Mouse (Mus musculus) hindbrain, embryonic 10.5 days (tissue): ENCODE measurements at regions not wholly inside any gene's neighbourhood (a gene's known extent, or its start where the extent isn't known, plus 50 kb on each side); places are given as distances from the start of the nearest gene placed in this dataset.
A peak's percentile ranks its signal among the peaks of the same experiment; 100 is the strongest.

Experiments used
- DNase-seq: peaks from one replicate; pipeline ENCODE4 v3.0.0-alpha.2; 2017; ENCODE audit warnings: low spot score
- H3K27ac ChIP-seq: fragments of 300-500 bp; sonication (generic); 2 replicates; pipeline ENCODE4 v1.5.1; 2016; ENCODE audit warnings: mild to moderate bottlenecking, moderate library complexity
- H3K27me3 ChIP-seq: fragments of 300-500 bp; sonication (generic); 2 replicates; pipeline ENCODE4 v1.6.1; 2016; ENCODE audit warnings: mild to moderate bottlenecking; ENCODE audit not compliant: poor library complexity, insufficient read depth, severe bottlenecking
- H3K36me3 ChIP-seq: fragments of 300-500 bp; sonication (generic); 2 replicates; pipeline ENCODE4 v1.6.1; 2016; ENCODE audit warnings: mild to moderate bottlenecking, moderate library complexity
- H3K4me1 ChIP-seq: fragments of 300-500 bp; sonication (generic); replicated peaks from 2 replicates; pipeline ENCODE4 v1.6.1; 2016; ENCODE audit warnings: mild to moderate bottlenecking
- H3K4me3 ChIP-seq: fragments of 300-500 bp; sonication (generic); 2 replicates; pipeline ENCODE4 v1.5.1; 2016; ENCODE audit warnings: mild to moderate bottlenecking, moderate library complexity
- H3K9me3 ChIP-seq: fragments of 300-500 bp; sonication (generic); 2 replicates; pipeline ENCODE4 v1.6.1; 2016; ENCODE audit warnings: mild to moderate bottlenecking, moderate library complexity
- WGBS: fragments of 180-500 bp; shearing (Covaris S2); methylation state at CpG from one replicate; pipeline ENCODE4 v1.1.7; 2016; 5-methylcytosine and 5-hydroxymethylcytosine counted together

GRCm38 (mm10) chr14:120154413-120154812, 112.2 kb upstream of the Oxgr1 start:
- Histone ChIP-seq H3K27ac (peak overlapping the region; percentile 53), H3K9me3 (no peaks in the 10 kb centered on the region), H3K27me3 (peaks cover 17% of the 10 kb centered on the region), H3K4me1 (peaks cover 26% of the 10 kb centered on the region), H3K4me3 (peak overlapping the region; percentile 13; the same call in 1 of the 2 replicates), H3K36me3 (no peaks in the 10 kb centered on the region)
- DNase-seq = no peak
- WGBS = 30% methylated on average over 7 of the region's 7 CpGs

GRCm38 (mm10) chr14:120164184-120164583, 111.3 kb upstream of the Mbnl2 start:
- DNase-seq = no peak
- 66% methylated on average over 2 of the region's 2 CpGs for WGBS
- H3K4me3 ChIP-seq = no peak overlapping the region
- H3K36me3 ChIP-seq = no peaks in the 10 kb centered on the region
- H3K9me3 ChIP-seq = no peaks in the 10 kb centered on the region
- no peaks in the 10 kb centered on the region for H3K4me1 ChIP-seq
- no peak overlapping the region for H3K27ac ChIP-seq
- no peaks in the 10 kb centered on the region for H3K27me3 ChIP-seq

DNA sequence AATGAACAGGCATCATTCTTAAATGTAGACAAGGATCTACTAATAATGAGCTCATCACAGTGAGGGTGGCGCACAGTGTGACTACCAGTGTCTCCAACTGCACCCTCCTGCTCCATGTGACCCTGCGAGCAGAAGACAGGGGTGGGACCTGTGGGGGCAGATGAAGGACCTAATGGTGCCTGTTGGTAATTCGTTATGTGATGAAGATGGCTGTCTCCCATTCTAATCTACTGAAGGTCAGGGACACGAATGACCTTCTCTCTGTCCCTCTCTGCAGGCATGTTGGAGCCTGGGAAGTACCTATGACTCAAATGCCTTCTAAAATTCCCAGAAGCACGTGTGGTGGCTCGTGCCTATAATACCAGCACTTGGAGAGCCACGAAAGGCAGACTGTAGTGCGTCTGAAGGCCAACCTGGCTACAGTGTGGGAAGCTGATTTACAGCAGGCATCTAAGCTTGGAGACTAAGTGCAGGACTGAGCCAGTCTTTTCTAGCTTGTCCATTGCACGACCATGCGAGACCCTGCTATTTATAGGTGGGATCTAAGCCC, 109.9 kb upstream of the Mbnl2 start:
- H3K4me1 ChIP-seq = no peaks in the 10 kb centered on the region
- H3K27ac ChIP-seq = no peak overlapping the region
- no peak for DNase-seq
- no peaks in the 10 kb centered on the region for H3K27me3 ChIP-seq
- H3K4me3 ChIP-seq = no peak overlapping the region
- no peaks in the 10 kb centered on the region for H3K36me3 ChIP-seq
- WGBS = 89% methylated on average over 10 of the region's 10 CpGs
- H3K9me3 ChIP-seq = no peaks in the 10 kb centered on the region

GRCm38 (mm10) chr14:120170733-120171132, 104.7 kb upstream of the Mbnl2 start:
- Histone ChIP-seq H3K27ac (no peak overlapping the region), H3K36me3 (no peaks in the 10 kb centered on the region), H3K4me3 (no peak overlapping the region), H3K27me3 (no peaks in the 10 kb centered on the region), H3K9me3 (no peaks in the 10 kb centered on the region), H3K4me1 (no peaks in the 10 kb centered on the region)
- no peak for DNase-seq
- WGBS = 90% methylated on average over 7 of the region's 7 CpGs

GRCm38 (mm10) chr14:120172058-120172457, 103.4 kb upstream of the Mbnl2 start:
- no peaks in the 10 kb centered on the region for H3K36me3 ChIP-seq
- no peak overlapping the region for H3K27ac ChIP-seq
- no peaks in the 10 kb centered on the region for H3K9me3 ChIP-seq
- H3K27me3 ChIP-seq = no peaks in the 10 kb centered on the region
- H3K4me1 ChIP-seq = no peaks in the 10 kb centered on the region
- no peak for DNase-seq
- 89% methylated on average over 4 of the region's 4 CpGs for WGBS
- no peak overlapping the region for H3K4me3 ChIP-seq

DNA sequence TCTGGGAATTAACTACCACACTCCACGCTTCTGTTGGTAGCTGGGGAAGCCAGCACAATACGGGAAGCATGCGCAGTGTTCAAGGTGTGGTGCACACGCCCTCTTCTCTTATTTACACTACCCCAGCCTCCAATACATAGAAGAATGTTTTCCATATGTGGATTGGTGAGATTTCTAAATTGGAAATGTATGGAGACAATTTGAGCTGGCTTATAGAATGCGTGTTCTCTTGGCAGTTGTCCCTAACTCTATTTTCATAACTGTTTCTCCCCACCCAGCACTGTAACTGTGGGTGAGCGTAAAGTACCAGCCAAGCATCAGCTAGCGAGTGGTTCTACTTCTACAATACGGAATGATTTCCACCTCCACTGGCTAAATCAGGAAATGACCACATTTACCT, 102.6 kb upstream of the Mbnl2 start:
- WGBS = 92% methylated on average over 8 of the region's 8 CpGs
- no peaks in the 10 kb centered on the region for H3K27me3 ChIP-seq
- H3K9me3 ChIP-seq = no peaks in the 10 kb centered on the region
- no peak overlapping the region for H3K27ac ChIP-seq
- H3K4me3 ChIP-seq = no peak overlapping the region
- DNase-seq = no peak
- no peaks in the 10 kb centered on the region for H3K36me3 ChIP-seq
- no peaks in the 10 kb centered on the region for H3K4me1 ChIP-seq

GRCm38 (mm10) chr14:120174615-120175014, 100.9 kb upstream of the Mbnl2 start:
- Histone ChIP-seq H3K4me1 (no peaks in the 10 kb centered on the region), H3K27me3 (no peaks in the 10 kb centered on the region), H3K9me3 (no peaks in the 10 kb centered on the region), H3K27ac (no peak overlapping the region), H3K4me3 (no peak overlapping the region), H3K36me3 (no peaks in the 10 kb centered on the region)
- DNase-seq = no peak
- WGBS = 85% methylated on average over 5 of the region's 5 CpGs

GRCm38 (mm10) chr14:120195218-120195617, 80.3 kb upstream of the Mbnl2 start:
- H3K4me1 ChIP-seq = no peaks in the 10 kb centered on the region
- WGBS = 59% methylated on average over 1 of the region's 1 CpGs
- H3K36me3 ChIP-seq = no peaks in the 10 kb centered on the region
- no peak overlapping the region for H3K4me3 ChIP-seq
- H3K27ac ChIP-seq = no peak overlapping the region
- no peaks in the 10 kb centered on the region for H3K9me3 ChIP-seq
- no peak for DNase-seq
- no peaks in the 10 kb centered on the region for H3K27me3 ChIP-seq

DNA sequence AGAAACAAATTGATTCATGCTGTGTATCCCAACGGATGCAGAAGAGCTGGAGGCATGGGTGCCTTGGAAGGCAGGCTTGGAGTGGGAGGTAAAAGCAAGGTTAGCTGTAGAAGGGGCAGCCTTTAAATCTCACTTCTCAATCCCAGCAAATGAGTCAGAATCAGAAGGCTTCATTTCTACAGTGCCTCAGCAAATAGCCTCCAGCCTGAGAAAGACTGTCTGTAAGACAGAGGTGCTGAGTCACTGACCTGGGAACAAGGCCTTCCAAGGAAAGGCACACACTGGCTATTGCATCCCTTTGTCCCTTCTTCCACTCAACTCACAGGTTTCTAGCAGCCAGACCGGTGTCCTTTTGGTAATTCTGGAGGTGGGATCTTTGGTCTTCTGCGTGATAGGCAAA, 63.7 kb upstream of the Mbnl2 start:
- 0 out of 2 replicates have a peak, but pooled peaks cover 4% of the 10 kb centered on the region for H3K4me1 ChIP-seq
- no peak for DNase-seq
- no peaks in the 10 kb centered on the region for H3K27me3 ChIP-seq
- H3K4me3 ChIP-seq = no peak overlapping the region
- no peak overlapping the region for H3K27ac ChIP-seq
- 81% methylated on average over 3 of the region's 3 CpGs for WGBS
- no peaks in the 10 kb centered on the region for H3K9me3 ChIP-seq
- H3K36me3 ChIP-seq = no peaks in the 10 kb centered on the region

DNA sequence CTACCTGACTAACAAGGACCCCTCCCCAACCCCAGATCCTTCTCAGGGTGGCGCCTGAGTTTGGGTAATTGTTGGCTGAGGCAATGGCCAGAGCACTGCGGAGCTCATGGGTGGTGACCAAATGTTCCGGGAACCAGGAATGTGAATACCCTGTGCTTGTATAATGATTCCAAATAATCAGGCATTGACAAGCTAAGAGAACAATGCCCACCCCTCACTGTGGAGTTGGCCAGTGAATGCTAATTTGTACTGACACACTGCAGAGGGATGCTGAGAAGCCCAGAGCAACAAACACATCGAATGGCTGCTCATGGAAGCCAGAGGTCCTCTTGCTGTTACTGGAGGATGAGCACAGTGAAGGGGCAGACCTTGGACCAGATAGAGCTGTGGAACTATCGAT, 62.8 kb upstream of the Mbnl2 start:
- H3K4me1 ChIP-seq = 0 out of 2 replicates have a peak, but pooled peaks cover 4% of the 10 kb centered on the region
- H3K27ac ChIP-seq = no peak overlapping the region
- no peaks in the 10 kb centered on the region for H3K36me3 ChIP-seq
- no peak overlapping the region for H3K4me3 ChIP-seq
- H3K27me3 ChIP-seq = no peaks in the 10 kb centered on the region
- H3K9me3 ChIP-seq = no peaks in the 10 kb centered on the region
- DNase-seq = no peak
- WGBS = 67% methylated on average over 5 of the region's 5 CpGs

- WGBS = 89% methylated on average over 4 of the region's 4 CpGs
- H3K4me3 ChIP-seq = no peak overlapping the region
- H3K36me3 ChIP-seq = no peaks in the 10 kb centered on the region
- DNase-seq = no peak
- no peak overlapping the region for H3K27ac ChIP-seq
- no peaks in the 10 kb centered on the region for H3K9me3 ChIP-seq
- no peaks in the 10 kb centered on the region for H3K4me1 ChIP-seq
- no peaks in the 10 kb centered on the region for H3K27me3 ChIP-seq
These were observed 56.2 kb upstream of the Mbnl2 start for GRCm38 (mm10) chr14:120219224-120219623.

DNA sequence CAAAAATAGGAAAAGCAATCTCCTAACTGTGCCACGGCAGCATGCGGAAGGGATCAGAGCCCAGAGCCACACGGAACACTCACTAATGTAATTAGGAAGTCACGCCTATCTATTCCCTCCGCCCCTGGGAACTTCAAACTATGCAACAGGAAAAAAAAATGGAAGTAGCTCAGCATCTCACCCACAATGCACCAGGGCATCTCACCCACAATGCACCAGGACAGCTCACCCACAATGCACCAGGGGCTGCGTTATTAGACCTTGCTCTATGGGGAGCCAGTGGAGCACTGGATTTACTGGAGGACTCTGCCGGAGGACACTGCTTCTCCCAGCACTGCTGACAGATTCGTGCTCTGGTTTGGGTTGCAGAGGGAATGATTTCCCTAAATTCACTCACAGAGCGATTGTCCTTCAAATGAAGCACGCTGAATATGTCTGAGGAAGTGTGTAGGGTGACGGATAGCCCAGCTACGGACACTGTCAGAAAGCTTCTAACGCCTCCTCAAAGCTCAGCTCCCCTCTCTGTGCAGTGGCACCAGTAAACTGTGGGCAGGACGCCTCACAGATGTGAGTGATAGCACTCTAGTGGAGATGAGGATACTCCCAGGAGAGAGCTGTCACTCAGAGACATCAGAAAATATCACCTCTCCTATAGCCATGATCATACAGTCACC, 51.8 kb upstream of the Mbnl2 start:
- no peaks in the 10 kb centered on the region for H3K9me3 ChIP-seq
- DNase-seq = no peak
- no peak overlapping the region for H3K4me3 ChIP-seq
- H3K27ac ChIP-seq = no peak overlapping the region
- WGBS = 81% methylated on average over 14 of the region's 14 CpGs
- H3K36me3 ChIP-seq = no peaks in the 10 kb centered on the region
- H3K4me1 ChIP-seq = no peaks in the 10 kb centered on the region
- no peaks in the 10 kb centered on the region for H3K27me3 ChIP-seq

- no peak overlapping the region for H3K27ac ChIP-seq
These were observed 51.1 kb upstream of the Mbnl2 start for GRCm38 (mm10) chr14:120224202-120224846.

More at GRCm38 (mm10) chr14:120224202-120224846, 51.1 kb upstream of the Mbnl2 start:
- no peaks in the 10 kb centered on the region for H3K27me3 ChIP-seq
- no peak for DNase-seq
- 79% methylated on average over 6 of the region's 6 CpGs for WGBS
- H3K4me1 ChIP-seq = no peaks in the 10 kb centered on the region
- no peaks in the 10 kb centered on the region for H3K9me3 ChIP-seq
- H3K4me3 ChIP-seq = no peak overlapping the region
- H3K36me3 ChIP-seq = no peaks in the 10 kb centered on the region
